Mouse (Mus musculus): ENCODE data around the gene Mrrf.
"Not testable (repeated sequence)": the region's sequence is repeated elsewhere in the genome, so short reads cannot be mapped to it uniquely, and the experiment has no call there.

Mrrf gene

GRCm38 (mm10) chr2:36135887-36136286 lies 302 bp upstream of the Mrrf start:
- DNase-seq: no peak

GRCm38 (mm10) chr2:36139096-36139495 lies 2.9 kb downstream of the Mrrf start:
- no peak for DNase-seq

- no peak for DNase-seq
Observed at GRCm38 (mm10) chr2:36148876-36149365, 12.7 kb downstream of the Mrrf start.

- DNase-seq: not testable (repeated sequence)
Observed at GRCm38 (mm10) chr2:36152401-36152800, 16.2 kb downstream of the Mrrf start.

- DNase-seq: no peak
Observed at GRCm38 (mm10) chr2:36157461-36157860, 21.3 kb downstream of the Mrrf start.

- DNase-seq: no peak
Observed at GRCm38 (mm10) chr2:36159336-36159735, 23.1 kb downstream of the Mrrf start.

- no peak for DNase-seq
Observed at GRCm38 (mm10) chr2:36167990-36168618, 31.9 kb downstream of the Mrrf start.

GRCm38 (mm10) chr2:36169176-36169575 lies 33.0 kb downstream of the Mrrf start:
- no peak for DNase-seq

GRCm38 (mm10) chr2:36172136-36172535 lies 35.9 kb downstream of the Mrrf start:
- DNase-seq: no peak

GRCm38 (mm10) chr2:36172574-36172973 lies 36.4 kb downstream of the Mrrf start:
- DNase-seq: no peak

- DNase-seq: no peak
Observed at GRCm38 (mm10) chr2:36179487-36179886, 43.3 kb downstream of the Mrrf start.

- not testable (repeated sequence) for DNase-seq
Observed at GRCm38 (mm10) chr2:36181587-36182368, 45.6 kb downstream of the Mrrf start.

- DNase-seq: no peak
Observed at GRCm38 (mm10) chr2:36183278-36183677, 47.1 kb downstream of the Mrrf start.

- DNase-seq: no peak
Observed at GRCm38 (mm10) chr2:36184192-36184591, 48.0 kb downstream of the Mrrf start.

GRCm38 (mm10) chr2:36184876-36185275 lies 48.7 kb downstream of the Mrrf start:
- DNase-seq: no peak

- DNase-seq: not testable (repeated sequence)
Observed at GRCm38 (mm10) chr2:36189200-36189599, 53.0 kb downstream of the Mrrf start.

- no peak for DNase-seq
Observed at GRCm38 (mm10) chr2:36191098-36191941, 55.1 kb downstream of the Mrrf start.

GRCm38 (mm10) chr2:36197021-36197420 lies 60.8 kb downstream of the Mrrf start:
- DNase-seq: no peak

GRCm38 (mm10) chr2:36197919-36198881 lies 62.0 kb downstream of the Mrrf start:
- no peak for DNase-seq

GRCm38 (mm10) chr2:36198882-36199262 lies 62.7 kb downstream of the Mrrf start:
- DNase-seq: no peak

GRCm38 (mm10) chr2:36200813-36201212 lies 64.6 kb downstream of the Mrrf start:
- no peak for DNase-seq
